Mouse (Mus musculus) spleen, adult 2 months (tissue): ENCODE data around the gene Vps37b.

Experiments
- CTCF ChIP-seq: fragments of 200-500 bp; IDR thresholded peaks from 2 replicates; pipeline ENCODE4 v1.5.1; 2011; ENCODE audit warnings: mild to moderate bottlenecking, inconsistent platforms; ENCODE audit not compliant: insufficient read depth, insufficient read length, insufficient replicate concordance; ENCODE audit errors: extremely low read depth
- POLR2A ChIP-seq: fragments of 200-500 bp; IDR thresholded peaks from 2 replicates; pipeline ENCODE4 v1.6.1; 2011; ENCODE audit warnings: low read depth, low read length, inconsistent platforms

GRCm38 (mm10) chr5:124000824-124001223 is 31.2 kb downstream of the Vps37b start:
- TF ChIP-seq CTCF, result peak; percentile 94; the same call in 1 of the 2 replicates
- no peak for TF ChIP-seq POLR2A
